Mouse (Mus musculus) kidney, embryonic 16.5 days (tissue): ENCODE measurements around the gene Mrtfb. TPM values are rescaled to one million over a fixed set of nuclear protein-coding genes. Genes with fewer than 3 reads are reported as not detected.

Source experiments
- ATAC-seq: fragments of 200-750 bp; cut with Nextera tagmentation; 2 replicates; pipeline ENCODE4 v1.8.0; 2017; ENCODE audit warnings: moderate TSS enrichment; ENCODE audit not compliant: low FRiP score, low TSS enrichment
- H3K27ac ChIP-seq: fragments of 300-500 bp; sonication (generic); 2 replicates; pipeline ENCODE4 v1.5.1; 2014; ENCODE audit warnings: low read length
- H3K27me3 ChIP-seq: fragments of 300-500 bp; sonication (generic); 2 replicates; pipeline ENCODE4 v1.6.1; 2014; ENCODE audit warnings: low read length, control low read depth, mixed read lengths; ENCODE audit not compliant: insufficient read depth
- H3K36me3 ChIP-seq: fragments of 300-500 bp; sonication (generic); 2 replicates; pipeline ENCODE4 v1.6.1; 2014; ENCODE audit warnings: low read length, control low read depth, mixed read lengths; ENCODE audit not compliant: insufficient read depth
- H3K4me1 ChIP-seq: fragments of 300-500 bp; sonication (generic); 2 replicates; pipeline ENCODE4 v1.6.1; 2014; ENCODE audit warnings: low read length, control low read depth, mixed read lengths; ENCODE audit not compliant: insufficient read depth
- H3K4me2 ChIP-seq: fragments of 300-500 bp; sonication (generic); replicated peaks from 2 replicates; pipeline ENCODE4 v1.6.1; 2014; ENCODE audit warnings: low read depth, low read length
- H3K4me3 ChIP-seq: fragments of 300-500 bp; sonication (generic); 2 replicates; pipeline ENCODE4 v1.5.1; 2014; ENCODE audit warnings: mild to moderate bottlenecking, low read length
- H3K9ac ChIP-seq: fragments of 300-500 bp; sonication (generic); replicated peaks from 2 replicates; pipeline ENCODE4 v1.6.1; 2014; ENCODE audit warnings: low read length
- H3K9me3 ChIP-seq: fragments of 300-500 bp; sonication (generic); 2 replicates; pipeline ENCODE4 v1.6.1; 2016; ENCODE audit warnings: low read length, control low read depth
- WGBS: fragments of 180-500 bp; shearing (Covaris S2); extraction: QIAGEN DNeasy Blood & Tissue Kit; methylation state at CpG from one replicate; pipeline ENCODE4 v1.1.7; 2014; 5-methylcytosine and 5-hydroxymethylcytosine counted together
- polyA plus RNA-seq: library from polyadenylated mRNA; unstranded; fragments of >200 nt; fragmentation: Nextera tagmentation; extraction: Ambion mirVana; gene quantifications from 2 replicates; pipeline ENCODE4 v1.2.1, GENCODE M21; 2015

Gene Mrtfb
- polyA plus RNA-seq, 1 experiment from 2014 or later = 18.8 TPM

GRCm38 (mm10) chr16:13449491-13449890, 193.2 kb downstream of the Mrtfb start:
- Histone ChIP-seq H3K27ac (no peak overlapping the region), H3K9ac (0 out of 2 replicates have a peak overlapping the region, but pooled peaks have one; percentile 17), H3K36me3 (no peaks in the 10 kb centered on the region), H3K4me2 (peak overlapping the region; percentile 97; the same call in 1 of the 2 replicates), H3K27me3 (peaks cover 10% of the 10 kb centered on the region), H3K4me3 (peak overlapping the region; percentile 84; the same call in 1 of the 2 replicates), H3K4me1 (peaks cover 12% of the 10 kb centered on the region), H3K9me3 (no peaks in the 10 kb centered on the region)
- no peak for ATAC-seq
- WGBS = 20% methylated on average over 13 of the region's 13 CpGs

GRCm38 (mm10) chr16:13450831-13451230, 194.6 kb downstream of the Mrtfb start:
- no peak overlapping the region for H3K4me3 ChIP-seq
- peaks cover 12% of the 10 kb centered on the region for H3K4me1 ChIP-seq
- H3K9ac ChIP-seq = no peak overlapping the region
- no peaks in the 10 kb centered on the region for H3K36me3 ChIP-seq
- WGBS = 44% methylated on average over 7 of the region's 7 CpGs
- H3K4me2 ChIP-seq = no peak overlapping the region
- H3K9me3 ChIP-seq = no peaks in the 10 kb centered on the region
- H3K27ac ChIP-seq = no peak overlapping the region
- no peak for ATAC-seq
- H3K27me3 ChIP-seq = peaks cover 10% of the 10 kb centered on the region

GRCm38 (mm10) chr16:13451991-13452390, 195.7 kb downstream of the Mrtfb start:
- 89% methylated on average over 4 of the region's 4 CpGs for WGBS
- Histone ChIP-seq H3K27me3 (peaks cover 10% of the 10 kb centered on the region), H3K4me3 (no peak overlapping the region), H3K9ac (no peak overlapping the region), H3K36me3 (no peaks in the 10 kb centered on the region), H3K4me1 (peaks cover 6% of the 10 kb centered on the region), H3K9me3 (no peaks in the 10 kb centered on the region), H3K4me2 (no peak overlapping the region), H3K27ac (no peak overlapping the region)
- ATAC-seq = no peak

- Histone ChIP-seq H3K27me3 (peaks cover 10% of the 10 kb centered on the region), H3K4me2 (no peak overlapping the region), H3K36me3 (no peaks in the 10 kb centered on the region), H3K9ac (no peak overlapping the region), H3K27ac (no peak overlapping the region), H3K4me3 (no peak overlapping the region), H3K9me3 (no peaks in the 10 kb centered on the region), H3K4me1 (peaks cover 6% of the 10 kb centered on the region)
- 84% methylated on average over 7 of the region's 7 CpGs for WGBS
- ATAC-seq = no peak
Measured at GRCm38 (mm10) chr16:13452661-13453060, 196.4 kb downstream of the Mrtfb start.

- no peaks in the 10 kb centered on the region; the same call in 1 of the 2 replicates for H3K4me1 ChIP-seq
- H3K9ac ChIP-seq = no peak overlapping the region
- 48% methylated on average over 10 of the region's 10 CpGs for WGBS
- no peaks in the 10 kb centered on the region for H3K9me3 ChIP-seq
- no peak overlapping the region for H3K4me3 ChIP-seq
- ATAC-seq = 0 out of 2 replicates have a peak, but pooled peaks have one; percentile 10
- peaks cover 4% of the 10 kb centered on the region; the same call in 1 of the 2 replicates for H3K27me3 ChIP-seq
- no peaks in the 10 kb centered on the region for H3K36me3 ChIP-seq
- no peak overlapping the region for H3K4me2 ChIP-seq
- H3K27ac ChIP-seq = no peak overlapping the region
Measured at GRCm38 (mm10) chr16:13454026-13454600, 197.8 kb downstream of the Mrtfb start.

- Histone ChIP-seq H3K4me1 (no peaks in the 10 kb centered on the region), H3K27ac (no peak overlapping the region), H3K36me3 (no peaks in the 10 kb centered on the region), H3K9ac (no peak overlapping the region), H3K4me2 (no peak overlapping the region), H3K27me3 (no peaks in the 10 kb centered on the region), H3K9me3 (no peaks in the 10 kb centered on the region), H3K4me3 (no peak overlapping the region)
- ATAC-seq = 0 out of 2 replicates have a peak, but pooled peaks have one; percentile 12
Measured at GRCm38 (mm10) chr16:13455560-13455959, 199.3 kb downstream of the Mrtfb start.

GRCm38 (mm10) chr16:13458556-13458955, 202.3 kb downstream of the Mrtfb start:
- no peak for ATAC-seq
- H3K9ac ChIP-seq = no peak overlapping the region
- H3K36me3 ChIP-seq = no peaks in the 10 kb centered on the region
- no peak overlapping the region for H3K4me3 ChIP-seq
- no peaks in the 10 kb centered on the region for H3K4me1 ChIP-seq
- H3K9me3 ChIP-seq = no peaks in the 10 kb centered on the region
- H3K27ac ChIP-seq = no peak overlapping the region
- H3K27me3 ChIP-seq = no peaks in the 10 kb centered on the region
- H3K4me2 ChIP-seq = no peak overlapping the region

- 56% methylated on average over 1 of the region's 1 CpGs for WGBS
- Histone ChIP-seq H3K4me3 (no peak overlapping the region), H3K4me1 (no peaks in the 10 kb centered on the region), H3K36me3 (no peaks in the 10 kb centered on the region), H3K9ac (no peak overlapping the region), H3K4me2 (no peak overlapping the region), H3K9me3 (no peaks in the 10 kb centered on the region), H3K27ac (no peak overlapping the region), H3K27me3 (no peaks in the 10 kb centered on the region)
- ATAC-seq = no peak
Measured at GRCm38 (mm10) chr16:13460071-13460470, 203.8 kb downstream of the Mrtfb start.

GRCm38 (mm10) chr16:13460777-13461408, 204.6 kb downstream of the Mrtfb start:
- Histone ChIP-seq H3K27ac (no peak overlapping the region), H3K4me2 (no peak overlapping the region), H3K27me3 (no peaks in the 10 kb centered on the region), H3K9me3 (no peaks in the 10 kb centered on the region), H3K4me1 (no peaks in the 10 kb centered on the region), H3K4me3 (no peak overlapping the region), H3K9ac (no peak overlapping the region), H3K36me3 (no peaks in the 10 kb centered on the region)
- WGBS = 53% methylated on average over 3 of the region's 3 CpGs
- no peak for ATAC-seq

- Histone ChIP-seq H3K9ac (no peak overlapping the region), H3K9me3 (no peaks in the 10 kb centered on the region), H3K36me3 (no peaks in the 10 kb centered on the region), H3K27me3 (no peaks in the 10 kb centered on the region), H3K4me2 (no peak overlapping the region), H3K27ac (no peak overlapping the region), H3K4me3 (no peak overlapping the region), H3K4me1 (no peaks in the 10 kb centered on the region)
- ATAC-seq = no peak
- 79% methylated on average over 5 of the region's 5 CpGs for WGBS
Measured at GRCm38 (mm10) chr16:13464662-13465061, 208.4 kb downstream of the Mrtfb start.
